Comparison of ENCODE assay signal across 26 mouse cellular contexts in the genomic region with DNA sequence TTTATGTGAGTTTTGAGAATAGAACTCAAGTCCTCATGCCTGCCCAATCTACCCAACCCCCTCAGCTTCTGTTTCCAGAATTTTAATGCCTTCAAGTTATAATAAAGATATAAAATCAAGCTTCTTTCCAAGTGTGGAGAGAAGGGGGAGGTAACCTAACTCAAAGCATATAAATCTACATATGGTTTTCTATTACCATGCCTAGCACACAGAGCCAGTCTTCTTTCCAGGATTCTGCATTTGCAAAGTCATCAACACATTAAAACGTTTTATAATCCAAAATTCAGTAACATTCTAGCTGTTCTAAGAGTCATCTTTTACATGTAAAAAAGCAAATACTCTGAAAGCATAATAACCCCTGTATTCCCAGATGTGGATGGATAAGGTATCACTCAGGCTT.
DNase-seq lines count a peak whose midpoint lies in the region; ATAC-seq and TF ChIP-seq lines count a peak whose summit lies in the region.
"Had no signal": no experiment of that assay in that cellular context is flagged by ENCODE, and none has a peak within 500 bp of the region (broad histone marks: within the 10 kb centered on the region; RNA-seq: fewer than 3 reads in every experiment).

No protein-coding gene starts in this region.

- H3K36me3 ChIP-seq in forebrain, embryonic 16.5 days (ENCODE audit: control insufficient read depth, insufficient read depth): no peaks in the 10 kb centered on the region
- H3K36me3 ChIP-seq in forebrain, embryonic 10.5 days (replicated peaks): no peaks in the 10 kb centered on the region
- H3K36me3 ChIP-seq: embryonic facial prominence, embryonic 12.5 days; embryonic facial prominence, embryonic 15.5 days; heart, embryonic 10.5 days; heart, embryonic 13.5 days had no signal

- no peak overlapping the region for H3K4me3 ChIP-seq in forebrain, embryonic 16.5 days (replicated peaks; ENCODE audit: low read length)
- H3K4me3 ChIP-seq in forebrain, embryonic 10.5 days: no peak overlapping the region
- no peak overlapping the region for H3K4me3 ChIP-seq in left cerebral cortex, adult 2 months
- H3K4me3 ChIP-seq: embryonic facial prominence, embryonic 12.5 days; embryonic facial prominence, embryonic 15.5 days; heart, adult 2 months; heart, embryonic 10.5 days; heart, embryonic 13.5 days had no signal

- no peaks in the 10 kb centered on the region for H3K9me3 ChIP-seq in forebrain, embryonic 16.5 days (ENCODE audit: control insufficient read depth, low read length)
- H3K9me3 ChIP-seq in forebrain, embryonic 10.5 days: no peaks in the 10 kb centered on the region
- H3K9me3 ChIP-seq: embryonic facial prominence, embryonic 12.5 days; embryonic facial prominence, embryonic 15.5 days; heart, embryonic 10.5 days; heart, embryonic 13.5 days had no signal

- peak overlapping the region; percentile 47; the same call in 1 of the 2 replicates for H3K27ac ChIP-seq in forebrain, embryonic 16.5 days (ENCODE audit: low read length)
- no peak overlapping the region for H3K27ac ChIP-seq in forebrain, embryonic 10.5 days
- peak overlapping the region; percentile 22; the same call in 1 of the 2 replicates for H3K27ac ChIP-seq in left cerebral cortex, adult 2 months
- H3K27ac ChIP-seq: embryonic facial prominence, embryonic 12.5 days; embryonic facial prominence, embryonic 15.5 days; heart, adult 2 months; heart, embryonic 10.5 days; heart, embryonic 13.5 days; hindbrain, embryonic 14.5 days; hindbrain, postnatal 0 days had no signal

- no peak overlapping the region for H3K4me2 ChIP-seq in forebrain, embryonic 16.5 days (ENCODE audit: low read length)
- H3K4me2 ChIP-seq: embryonic facial prominence, embryonic 12.5 days; embryonic facial prominence, embryonic 15.5 days; heart, embryonic 13.5 days; hindbrain, embryonic 14.5 days had no signal

- H3K9ac ChIP-seq in forebrain, embryonic 16.5 days (replicated peaks; ENCODE audit: low read depth, low read length): no peak overlapping the region
- H3K9ac ChIP-seq: embryonic facial prominence, embryonic 12.5 days; embryonic facial prominence, embryonic 15.5 days; forebrain, postnatal 0 days; heart, embryonic 13.5 days; hindbrain, embryonic 14.5 days had no signal

- H3K27me3 ChIP-seq in forebrain, embryonic 16.5 days (replicated peaks; ENCODE audit: control insufficient read depth, insufficient read depth, low read length): no peaks in the 10 kb centered on the region
- no peaks in the 10 kb centered on the region for H3K27me3 ChIP-seq in forebrain, embryonic 10.5 days (ENCODE audit: poor library complexity, severe bottlenecking)
- H3K27me3 ChIP-seq: embryonic facial prominence, embryonic 12.5 days; embryonic facial prominence, embryonic 15.5 days; heart, embryonic 13.5 days had no signal

- intact Hi-C loops in left cerebral cortex, adult 2 months (cut with DNase I): loop anchor here (5.0 kb wide), 1 partner anchor 248 kb away; a partner anchor contains a TSS

- TF ChIP-seq CTCF in left cerebral cortex, adult 2 months (IDR thresholded peaks at IDR 0.05): no peak

- H3K4me1 ChIP-seq in forebrain, embryonic 16.5 days (replicated peaks; ENCODE audit: control insufficient read depth, insufficient read depth, low read length): 0 out of 2 replicates have a peak, but pooled peaks cover 2% of the 10 kb centered on the region
- H3K4me1 ChIP-seq in forebrain, embryonic 10.5 days: peaks cover 14% of the 10 kb centered on the region
- H3K4me1 ChIP-seq: embryonic facial prominence, embryonic 12.5 days; embryonic facial prominence, embryonic 15.5 days; heart, embryonic 10.5 days; heart, embryonic 13.5 days had no signal

- 52% methylated on average over 1 of the region's 1 CpGs for WGBS in forebrain, embryonic 16.5 days
- 55% methylated on average over 1 of the region's 1 CpGs for WGBS in forebrain, embryonic 10.5 days

- peak; percentile 53; the same call in 1 of the 2 replicates for ATAC-seq in forebrain, embryonic 16.5 days
- ATAC-seq: CD4-positive, CD25-positive, alpha-beta regulatory T cell, adult 4 months; forebrain, postnatal 0 days; hindbrain, postnatal 0 days; inflammation-experienced regulatory T-cells, adult 6 months had no signal

- no peak for DNase-seq in forebrain, embryonic 10.5 days (ENCODE audit: extremely low spot score, low spot score)
- DNase-seq in left cerebral cortex, adult 2 months (ENCODE audit: extremely low spot score in 1 of 2, low spot score in 2 of 2): no peak
- no peak for DNase-seq in left cerebral cortex, adult 9 months (ENCODE audit: low spot score in 2 of 2)
- peak; percentile 22 for DNase-seq in telencephalon, adult 2 months (ENCODE audit: low read depth, low spot score)
- no peak for DNase-seq in neural tube, embryonic 10.5 days (ENCODE audit: extremely low spot score, low spot score)
- DNase-seq: adrenal gland, adult 2 months; adrenal gland, postnatal 14 days; cerebellum, adult 11 months; cerebellum, adult 2 months; cerebellum, adult 9-11 months; cerebellum, postnatal 25 days; forebrain, postnatal 0 days; gastrocnemius, postnatal 10 days; gastrocnemius, postnatal 36 days; heart, adult 2 months; heart, postnatal 14 days; heart, postnatal 4 days had no signal
